Mouse (Mus musculus) midbrain, embryonic 10.5 days (tissue): Measurements from ENCODE around the gene Ska2. TPM values are rescaled to one million over a fixed set of nuclear protein-coding genes. Genes with fewer than 3 reads are reported as not detected.

Source experiments
- microRNA counts: library from miRNA; unstranded; fragments of <30 nt; microRNA quantifications from one replicate; lab custom pipeline; 2017
- microRNA-seq: library from miRNA; unstranded; fragments of <30 nt; microRNA quantifications from one replicate; pipeline ENCODE4, GENCODE M21; 2017
- polyA plus RNA-seq: library from polyadenylated mRNA; unstranded; fragments of >200 nt; fragmentation: Nextera tagmentation; extraction: Ambion mirVana; gene quantifications from 2 replicates; pipeline ENCODE4 v1.2.1, GENCODE M21; 2016

The Ska2 gene
- polyA plus RNA-seq, 1 experiment from 2014 or later, result 111 TPM

MicroRNAs within 50 kb of the gene (microRNA counts, 519-probe panel; counts per million panel counts)
- microRNA mmu-miR-301a (lab: Ali Mortazavi, UCI), result 9,294 counts per million, percentile 90 among the panel's probes with 10 or more counts

Small RNAs within 50 kb of the gene (microRNA-seq; reads per million reads assigned to microRNA genes)
- gene Mir301, result 1,767 reads per million, percentile 82 among the genes with 10 or more reads in this experiment

Other genes starting within 250 kb of the Ska2 start
- gene Ypel2, start 115.5 kb upstream of the Ska2 start, polyA plus RNA-seq, result 3.0 and 4.4 TPM in 2 replicates
- 50.7 and 77.7 TPM in 2 replicates for gene Gdpd1, start 35.2 kb upstream of the Ska2 start, polyA plus RNA-seq
- gene Smg8, start 22.5 kb upstream of the Ska2 start, polyA plus RNA-seq, result 26.2 and 26.9 TPM in 2 replicates
- gene Prr11, start 526 bp upstream of the Ska2 start, polyA plus RNA-seq, result 15.6 and 17.1 TPM in 2 replicates
- 74.4 and 81.1 TPM in 2 replicates for gene Trim37, start 17.8 kb downstream of the Ska2 start, polyA plus RNA-seq
- 5.8 and 8.5 TPM in 2 replicates for gene Ppm1e, start 249.8 kb downstream of the Ska2 start, polyA plus RNA-seq